Mouse (Mus musculus) spleen, adult 12 weeks (tissue): ENCODE measurements around the gene Ada.

Experiments
- DNase-seq: peaks from one replicate; pipeline ENCODE4 v3.0.0; 2022; ENCODE audit warnings: low spot score

Gene Ada

DNA sequence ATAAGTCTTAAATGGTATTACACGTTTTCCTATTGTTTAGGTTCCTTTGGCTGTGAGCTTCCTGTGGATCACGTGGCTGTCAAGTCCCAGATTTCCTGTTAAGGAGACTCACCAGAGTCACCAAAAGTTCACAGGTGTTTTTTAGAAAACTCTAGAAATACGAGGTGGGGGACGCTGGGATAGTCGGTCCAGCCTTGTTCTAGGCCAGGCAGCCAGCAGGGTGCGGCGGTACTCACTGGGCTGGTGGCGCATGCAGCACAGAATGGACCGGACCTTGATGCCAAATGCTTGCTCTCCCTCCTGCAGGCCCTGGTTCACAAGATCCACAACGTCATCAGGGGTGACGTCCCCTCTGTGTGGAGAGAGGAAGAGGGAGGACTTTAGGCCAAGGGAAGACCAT, 18.0 kb downstream of the Ada start:
- DNase-seq: no peak

DNA sequence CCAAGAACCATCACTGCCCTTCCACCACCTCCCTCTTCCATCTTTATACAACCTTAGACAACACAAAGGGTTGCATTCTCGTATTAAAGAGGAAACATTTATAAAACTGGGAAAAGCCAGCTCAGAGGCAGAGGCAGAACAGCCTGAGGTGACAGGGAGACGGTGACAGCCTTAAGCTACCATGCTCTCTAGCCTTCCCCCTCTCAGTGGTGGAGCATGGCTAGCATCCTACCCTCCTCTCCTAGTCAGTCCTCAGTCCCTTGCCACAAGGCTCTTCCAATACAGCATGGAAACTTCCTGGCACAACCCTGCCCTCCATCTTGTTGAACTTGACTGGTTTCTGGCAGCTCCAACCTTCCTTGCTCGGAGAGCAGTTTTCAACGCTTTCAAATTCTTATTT, 21.7 kb downstream of the Ada start:
- no peak for DNase-seq

DNA sequence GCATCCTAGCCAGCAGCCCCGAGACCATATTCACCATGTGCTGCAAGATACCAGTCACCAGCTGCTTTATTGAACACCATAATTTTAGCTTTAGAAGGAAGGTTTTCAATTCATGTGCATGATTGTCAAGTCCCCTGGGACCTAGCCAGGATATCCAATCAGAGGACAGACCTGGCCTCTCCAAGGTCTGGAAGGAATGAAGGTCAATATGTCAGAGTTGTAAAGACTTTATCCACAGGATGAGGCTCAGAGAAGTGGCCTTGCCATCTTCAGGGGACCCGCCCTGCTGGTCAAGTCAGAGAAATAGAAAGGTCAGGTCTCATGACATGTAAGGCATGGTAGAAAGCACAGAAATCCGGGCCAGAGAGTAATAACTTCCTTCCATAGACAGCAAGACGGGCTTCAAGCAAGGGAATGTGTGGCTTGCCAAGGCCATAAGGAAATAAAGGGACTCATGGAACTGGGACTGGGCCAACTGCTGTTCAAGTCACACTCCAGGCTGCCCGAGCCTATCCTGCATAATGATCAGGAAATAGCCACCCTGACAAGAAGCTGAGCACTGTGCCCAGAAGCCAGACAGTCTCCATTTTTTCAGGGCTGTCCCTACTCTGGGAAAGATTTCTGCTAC, 23.2 kb downstream of the Ada start:
- no peak for DNase-seq

DNA sequence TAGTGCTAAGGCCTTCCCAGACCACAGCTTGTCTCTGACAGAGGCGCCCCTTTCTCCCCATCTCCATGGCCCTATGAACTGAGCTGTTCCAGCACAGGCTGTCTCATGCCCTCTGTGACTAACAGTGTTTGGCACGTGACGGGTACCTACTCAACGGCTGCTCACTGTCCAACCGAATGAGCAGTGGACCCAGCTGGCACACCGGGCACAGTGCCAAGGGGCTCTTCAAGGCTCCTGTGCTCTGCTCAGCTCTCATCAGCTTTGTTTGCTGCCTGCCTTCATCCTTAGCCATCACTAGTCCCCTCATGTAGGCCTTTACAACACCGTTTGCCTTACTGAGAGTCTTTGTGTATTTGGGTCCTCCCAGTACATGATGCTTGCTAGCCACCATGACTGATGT, 27.5 kb downstream of the Ada start:
- no peak for DNase-seq

DNA sequence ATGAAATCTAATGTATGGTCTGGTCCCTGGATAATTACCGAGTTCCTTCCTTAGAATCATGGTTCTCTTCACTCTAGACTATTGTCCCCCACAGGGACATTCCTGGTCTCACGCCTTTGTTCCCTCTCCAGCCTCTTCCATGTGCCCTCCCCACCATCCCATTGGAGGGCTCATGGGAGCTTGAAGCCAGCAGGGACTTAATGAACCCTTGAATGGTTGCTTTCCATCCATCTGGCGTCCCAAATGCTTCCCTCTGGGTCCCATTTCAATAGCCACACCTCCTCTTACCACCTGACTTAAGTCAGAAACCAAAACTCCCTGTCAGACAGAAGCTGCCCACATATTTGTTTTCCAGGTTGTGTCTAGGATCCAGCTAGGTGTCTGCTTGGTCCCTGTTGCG, 30.4 kb downstream of the Ada start:
- no peak for DNase-seq

DNA sequence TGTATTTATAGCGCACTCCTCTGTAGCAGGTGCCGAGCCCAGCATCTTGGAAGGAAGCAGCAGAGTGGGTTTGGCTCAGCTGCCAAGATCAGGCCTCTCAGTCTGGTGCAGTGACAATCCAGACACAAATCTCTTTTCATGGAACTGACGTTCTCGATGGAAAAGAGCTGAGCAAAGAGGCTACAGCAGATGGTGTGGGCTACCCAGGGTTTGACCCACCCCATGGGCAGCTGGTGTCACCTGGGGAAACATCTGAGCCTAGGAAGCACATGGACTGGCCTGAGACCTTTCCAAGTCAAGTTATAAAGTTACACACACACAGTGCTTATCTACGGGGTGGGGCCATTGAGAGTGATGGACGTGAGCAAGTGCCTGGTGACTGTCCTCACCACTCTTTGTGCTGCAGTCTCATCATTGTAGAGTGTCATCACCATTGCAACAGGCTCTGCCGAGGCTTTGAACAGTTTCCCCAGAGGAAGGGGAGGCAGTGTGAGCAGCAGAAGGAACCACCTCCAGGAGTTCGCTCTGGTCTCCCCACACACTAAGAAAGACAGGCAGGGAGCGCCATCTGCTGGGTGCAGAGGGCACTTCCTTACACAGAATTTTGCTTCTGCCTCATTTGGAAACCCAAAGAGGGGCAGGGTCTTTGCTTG, 31.0 kb downstream of the Ada start:
- DNase-seq: peak; percentile 51

DNA sequence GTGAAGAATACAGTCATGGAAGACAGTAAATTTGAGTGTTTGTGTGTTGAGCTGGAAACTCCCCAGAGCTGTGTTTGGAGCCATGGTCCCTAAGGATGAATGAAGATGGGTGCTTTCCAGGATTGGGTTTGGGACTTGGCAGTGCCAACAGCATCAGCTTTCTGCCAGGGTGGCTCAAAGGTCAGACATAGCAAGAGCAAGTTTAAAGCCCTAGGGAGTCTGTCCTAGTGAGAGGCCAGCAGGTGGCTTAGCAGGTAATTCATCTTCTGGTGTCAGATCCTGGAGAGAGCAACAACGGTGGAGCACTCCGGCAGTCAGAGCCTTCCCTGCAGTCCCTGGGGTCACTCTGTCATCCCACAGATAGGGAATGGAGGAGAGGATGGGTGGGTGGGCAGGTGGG, 31.5 kb downstream of the Ada start:
- DNase-seq: no peak

DNA sequence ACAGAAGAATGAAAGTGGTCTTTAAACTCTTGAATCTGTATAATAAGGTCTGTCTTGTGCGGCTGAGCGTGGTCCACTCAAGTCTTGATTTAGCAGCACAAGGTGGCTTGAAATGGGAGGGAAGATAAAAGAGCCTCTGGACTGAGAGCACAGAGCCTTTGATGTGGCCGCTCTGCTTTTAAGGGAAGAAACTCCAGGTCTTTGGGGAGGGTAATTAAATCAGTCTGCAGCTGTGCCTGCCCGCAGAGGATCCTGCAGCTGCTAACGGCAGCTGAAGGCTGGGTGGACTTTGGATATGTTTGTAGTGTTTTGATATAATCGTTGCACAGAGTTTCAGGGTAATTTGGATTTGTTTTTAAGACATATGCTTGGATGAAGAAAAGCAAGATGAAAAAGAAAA, 33.2 kb downstream of the Ada start:
- no peak for DNase-seq

DNA sequence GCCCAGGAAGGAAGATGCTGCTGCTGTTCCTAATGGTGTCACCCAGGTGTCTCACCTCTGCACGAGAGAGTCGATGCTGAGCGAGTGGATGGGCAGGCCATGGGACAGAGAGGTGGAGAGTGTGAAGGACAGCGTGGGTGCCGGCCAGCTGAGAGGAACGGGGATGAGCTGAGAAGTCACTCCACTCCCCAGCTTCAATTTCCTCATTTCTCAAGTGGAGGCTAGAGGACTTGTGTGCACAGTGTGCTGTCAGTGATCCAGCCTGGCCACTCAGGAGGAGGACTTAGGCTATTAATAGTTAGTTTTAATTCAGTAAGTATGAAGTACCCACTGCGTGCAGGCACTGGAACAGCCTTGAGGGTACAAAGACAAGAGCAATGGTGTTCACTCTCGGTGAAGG, 33.6 kb downstream of the Ada start:
- DNase-seq: no peak

DNA sequence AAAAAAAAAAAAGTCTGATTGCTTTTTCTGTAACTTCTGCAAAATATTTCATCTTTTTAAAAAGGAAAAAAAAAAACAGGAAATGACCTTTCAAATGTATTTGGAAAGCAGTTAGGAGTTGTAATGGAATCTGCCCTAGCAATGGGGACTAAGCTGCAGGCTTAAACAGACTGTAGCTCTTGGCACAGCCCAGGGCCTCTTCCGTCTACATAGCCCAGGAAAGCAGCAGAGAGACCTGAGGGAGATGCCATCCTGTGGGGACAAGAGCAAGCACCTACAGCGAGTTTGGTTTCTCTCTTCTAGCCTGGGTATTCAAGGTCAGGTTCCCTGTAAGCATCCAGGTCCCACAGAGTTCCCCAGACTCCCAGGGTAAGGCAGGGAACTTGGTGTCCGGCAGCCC, 36.7 kb downstream of the Ada start:
- DNase-seq: no peak

DNA sequence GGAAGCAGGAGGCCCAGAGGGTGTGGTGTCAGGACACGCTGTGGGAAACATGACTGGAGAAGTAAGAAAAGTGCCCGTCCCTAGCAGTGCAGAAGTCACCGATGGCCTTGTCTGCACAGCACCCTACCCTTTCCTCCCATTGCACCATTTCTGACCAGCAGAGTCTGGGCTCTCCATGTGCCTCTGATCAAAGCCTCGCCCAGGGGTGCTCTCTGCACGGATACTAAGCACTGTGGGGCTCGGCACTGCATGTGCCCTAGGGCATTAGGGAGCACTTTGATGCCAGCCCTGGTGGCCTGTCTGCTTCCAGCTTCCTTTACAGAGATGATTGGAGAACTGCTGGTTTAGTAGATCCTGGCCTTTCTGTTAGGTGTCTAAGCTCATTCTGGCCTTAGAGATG, 37.2 kb downstream of the Ada start:
- DNase-seq: no peak

DNA sequence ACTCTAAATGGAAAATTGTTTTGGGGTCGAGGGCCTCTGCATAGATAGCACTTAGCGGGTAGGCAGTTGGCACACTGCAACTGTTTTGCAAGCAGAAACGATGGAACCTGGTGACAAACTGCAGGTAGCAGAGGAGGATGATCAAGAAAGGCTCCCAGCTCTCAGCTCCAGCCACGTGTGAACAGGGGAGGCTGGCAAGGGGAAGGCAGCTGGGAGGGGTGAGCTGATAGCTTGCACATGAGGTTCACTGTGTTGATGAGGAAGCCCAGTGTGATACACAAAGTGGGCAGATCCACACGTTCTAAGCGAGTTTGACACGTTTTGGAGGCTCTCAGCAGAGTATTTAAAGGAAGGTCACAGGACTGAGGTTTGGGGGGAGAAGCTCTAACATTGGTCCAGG, 37.6 kb downstream of the Ada start:
- no peak for DNase-seq

DNA sequence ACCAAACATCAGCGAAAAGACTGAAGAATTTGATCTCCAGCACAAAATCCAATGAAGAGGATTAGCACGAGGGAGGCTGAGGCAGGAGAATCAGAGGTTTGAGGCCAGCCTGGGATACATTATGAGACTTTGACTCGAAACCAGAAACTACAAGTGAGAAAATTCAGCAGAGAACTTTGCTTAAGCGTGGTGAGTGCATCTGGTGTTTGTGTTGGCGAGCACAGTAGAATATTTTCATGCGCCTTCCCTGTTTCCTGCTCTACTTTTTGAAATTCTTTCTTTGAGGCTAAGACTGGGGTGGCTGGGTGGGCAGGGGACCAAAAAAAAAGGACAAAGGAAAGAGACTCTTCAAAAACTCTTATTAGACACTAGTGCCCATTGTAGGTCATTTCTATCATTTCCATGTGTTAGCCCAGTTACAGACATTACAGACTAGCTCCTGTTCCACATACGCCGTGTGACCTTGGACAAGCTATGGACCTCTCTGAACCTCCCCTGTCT, 38.6 kb downstream of the Ada start:
- no peak for DNase-seq

DNA sequence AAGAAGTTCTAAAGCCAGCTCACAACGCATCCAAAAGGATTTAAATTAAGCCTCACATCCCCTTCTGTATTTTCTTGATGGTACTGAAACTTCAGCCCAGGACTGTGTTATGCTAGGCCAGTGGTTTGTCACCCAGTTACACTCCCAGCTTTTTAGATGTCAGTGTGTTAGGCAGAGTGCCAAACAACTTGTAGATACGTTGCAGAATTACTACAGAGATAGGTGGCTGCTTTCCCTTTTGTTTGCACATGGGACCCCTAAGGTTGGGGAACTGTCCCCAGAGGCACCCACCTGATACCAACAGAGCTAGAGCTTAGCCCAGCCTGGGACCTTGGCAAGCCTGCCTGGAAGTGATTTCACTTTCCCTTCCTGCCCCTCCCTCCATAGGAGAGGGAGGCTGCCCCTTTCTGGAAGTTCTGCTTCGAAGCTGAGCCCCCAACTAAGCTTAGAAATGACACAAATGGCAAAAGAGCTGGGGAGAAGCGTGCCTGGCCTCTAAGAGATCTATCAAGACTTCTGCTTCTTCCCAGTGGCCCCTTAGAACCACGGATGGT, 39.4 kb downstream of the Ada start:
- no peak for DNase-seq

DNA sequence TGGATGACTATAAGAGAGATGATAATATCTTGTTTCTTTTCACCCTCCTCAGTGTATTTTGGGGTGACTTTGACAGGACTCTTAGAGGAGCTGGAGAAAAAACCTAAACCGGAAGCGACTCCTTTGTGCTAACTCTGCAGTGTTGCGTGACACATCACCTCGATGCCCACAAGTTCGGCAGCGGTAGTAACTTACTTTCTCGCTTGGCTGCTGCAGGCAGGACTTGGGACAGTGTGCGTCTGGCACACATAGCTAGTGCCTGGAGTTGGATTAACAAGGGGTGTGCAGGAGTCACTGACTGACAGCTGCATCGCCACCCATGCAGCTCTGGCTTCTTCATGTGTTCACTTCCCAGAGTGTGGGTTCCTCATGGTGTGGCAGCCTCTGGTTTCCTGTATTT, 40.0 kb downstream of the Ada start:
- no peak for DNase-seq

DNA sequence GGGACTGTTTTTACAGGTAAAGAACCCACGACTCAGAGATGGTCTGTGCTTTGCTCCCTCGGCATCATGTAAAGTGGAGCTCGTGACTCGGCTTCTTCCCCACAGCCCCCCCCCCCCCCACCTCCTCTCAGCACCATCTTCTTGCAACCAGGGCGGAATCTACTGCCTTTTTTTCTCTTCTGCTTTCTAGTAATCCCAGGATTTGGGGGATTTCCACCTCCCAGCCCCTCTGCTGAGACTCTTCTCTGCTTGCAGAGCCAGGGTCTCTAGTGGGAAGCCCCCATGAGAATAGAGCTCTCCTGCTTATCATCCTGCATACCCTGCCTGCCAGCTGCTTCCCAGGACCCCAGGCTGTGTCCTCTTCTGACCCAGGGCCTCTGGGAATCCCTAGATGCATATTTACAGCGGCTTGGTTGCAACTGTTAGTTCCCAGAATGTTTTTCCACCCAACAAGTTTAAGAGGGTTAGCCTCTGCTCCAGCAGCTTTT, 41.2 kb downstream of the Ada start:
- DNase-seq: no peak

DNA sequence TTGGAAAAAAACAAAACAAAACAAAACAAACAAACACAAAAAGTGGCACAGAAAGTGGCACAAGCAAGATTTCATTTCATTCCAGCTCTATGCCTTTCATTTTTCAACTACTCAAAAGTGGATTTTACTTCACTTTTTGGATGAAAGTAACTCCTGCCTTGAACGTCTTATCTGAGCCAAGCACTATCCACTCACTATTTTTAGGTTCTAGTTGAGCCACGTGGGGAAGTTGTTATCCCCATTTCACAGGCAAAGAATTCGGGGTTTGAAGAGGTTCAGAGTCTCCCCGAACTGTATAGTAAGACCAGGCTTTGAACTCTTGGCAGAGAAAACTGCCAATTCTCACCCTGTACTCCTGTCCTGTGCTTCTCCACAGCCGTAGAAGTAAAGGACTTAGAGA, 41.7 kb downstream of the Ada start:
- no peak for DNase-seq

DNA sequence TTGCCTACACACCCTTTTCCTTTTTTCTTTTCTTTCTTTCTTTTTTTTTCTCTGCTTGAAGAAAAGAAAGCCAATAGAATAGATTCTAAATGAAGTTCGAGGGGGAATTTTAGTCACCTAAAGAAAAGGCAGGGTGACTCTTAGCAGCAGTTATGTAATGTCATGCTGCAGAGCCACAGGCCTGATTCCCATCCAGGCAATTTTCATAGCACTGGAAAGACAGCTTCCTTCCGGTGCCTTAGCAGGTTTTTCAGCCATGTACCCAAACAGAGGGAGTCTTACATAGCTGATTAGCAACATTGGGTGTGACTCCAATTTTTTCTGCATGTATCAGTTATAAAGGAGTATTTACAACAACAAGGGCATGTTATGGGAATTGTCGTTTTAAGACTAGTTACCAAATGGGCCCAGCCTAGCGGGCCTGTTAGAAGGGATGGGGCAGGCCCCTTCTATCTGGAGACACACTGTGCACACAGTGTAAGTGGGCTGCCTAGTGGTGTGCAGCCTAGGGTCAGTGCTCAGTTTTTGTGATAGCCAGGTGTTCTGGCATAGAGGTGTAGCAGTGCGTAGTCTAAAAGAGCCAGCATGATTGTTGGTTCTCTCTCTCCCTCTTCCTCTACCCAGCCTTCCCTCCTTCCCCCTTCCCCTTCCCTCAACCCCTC, 46.3 kb downstream of the Ada start:
- no peak for DNase-seq

DNA sequence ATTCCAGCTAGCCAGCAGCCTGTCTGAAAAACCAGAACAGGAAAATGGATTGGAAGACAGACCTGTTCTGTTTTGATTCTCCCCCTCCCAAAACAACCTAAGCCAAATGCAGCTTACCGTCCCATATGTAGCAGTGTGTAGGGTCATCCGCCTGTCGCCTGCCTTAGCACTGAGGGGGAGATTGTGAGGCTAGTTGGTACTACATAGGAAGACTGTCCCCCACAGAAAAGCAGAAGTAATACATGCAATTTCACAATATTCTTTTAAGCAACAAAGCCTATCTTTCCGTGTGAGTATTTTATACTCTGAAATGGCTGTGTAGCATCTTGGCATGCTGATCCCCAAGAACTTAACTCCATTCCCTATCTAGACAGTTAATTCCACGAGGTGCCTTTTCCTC, 47.1 kb downstream of the Ada start:
- no peak for DNase-seq

DNA sequence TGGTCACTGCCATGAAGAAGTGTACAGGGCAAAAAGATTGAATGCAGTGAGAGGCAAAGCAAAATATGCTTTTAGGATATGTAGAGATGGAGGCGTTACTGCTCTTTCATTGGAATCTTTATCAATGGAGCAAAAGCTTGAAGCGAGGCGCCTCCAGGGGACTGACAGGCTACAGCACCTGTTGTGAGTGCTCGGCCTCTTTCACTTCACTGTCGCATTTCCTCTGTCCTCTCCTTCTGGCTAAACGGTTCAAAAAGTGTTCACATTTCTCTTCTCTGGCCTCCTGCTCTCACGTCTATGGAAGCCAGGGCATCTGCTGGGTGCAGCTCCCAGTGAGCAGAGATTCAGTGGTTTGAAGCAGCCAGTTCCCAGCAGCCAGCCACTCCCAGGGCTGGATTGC, 47.6 kb downstream of the Ada start:
- DNase-seq: no peak

DNA sequence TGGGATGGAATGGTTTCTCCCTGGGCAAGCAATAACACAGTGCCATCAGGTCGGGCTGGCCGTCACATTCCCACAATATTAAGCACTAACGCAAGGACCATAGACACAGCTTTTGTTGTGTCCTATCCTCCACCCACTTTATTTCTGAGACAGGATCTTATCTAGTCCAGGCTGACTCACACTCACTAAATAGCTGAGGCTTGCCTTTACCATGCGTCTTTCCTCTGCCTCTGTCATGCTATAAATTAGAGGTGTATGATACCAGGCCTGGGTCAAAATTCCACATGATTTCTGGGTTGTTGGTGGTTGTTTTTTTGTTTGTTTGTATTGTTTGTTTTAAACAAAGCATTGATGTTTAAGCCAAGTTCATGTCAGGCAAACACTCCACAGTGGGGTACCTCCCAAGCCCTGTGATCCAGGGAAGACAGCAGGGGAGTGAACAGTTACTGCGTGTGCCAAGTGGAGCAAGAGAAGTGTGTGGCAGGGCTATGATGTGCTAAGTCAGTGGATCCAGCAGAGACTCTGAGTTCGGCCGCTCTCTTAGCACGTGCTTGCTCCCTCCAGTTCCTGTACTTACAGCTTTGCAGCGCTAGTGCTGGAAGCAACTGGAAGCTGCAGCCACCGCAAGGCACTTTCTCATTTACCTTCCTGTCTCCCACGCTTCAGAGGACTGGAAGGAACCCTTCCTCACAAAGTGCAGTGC, 50.8 kb downstream of the Ada start:
- DNase-seq: no peak

DNA sequence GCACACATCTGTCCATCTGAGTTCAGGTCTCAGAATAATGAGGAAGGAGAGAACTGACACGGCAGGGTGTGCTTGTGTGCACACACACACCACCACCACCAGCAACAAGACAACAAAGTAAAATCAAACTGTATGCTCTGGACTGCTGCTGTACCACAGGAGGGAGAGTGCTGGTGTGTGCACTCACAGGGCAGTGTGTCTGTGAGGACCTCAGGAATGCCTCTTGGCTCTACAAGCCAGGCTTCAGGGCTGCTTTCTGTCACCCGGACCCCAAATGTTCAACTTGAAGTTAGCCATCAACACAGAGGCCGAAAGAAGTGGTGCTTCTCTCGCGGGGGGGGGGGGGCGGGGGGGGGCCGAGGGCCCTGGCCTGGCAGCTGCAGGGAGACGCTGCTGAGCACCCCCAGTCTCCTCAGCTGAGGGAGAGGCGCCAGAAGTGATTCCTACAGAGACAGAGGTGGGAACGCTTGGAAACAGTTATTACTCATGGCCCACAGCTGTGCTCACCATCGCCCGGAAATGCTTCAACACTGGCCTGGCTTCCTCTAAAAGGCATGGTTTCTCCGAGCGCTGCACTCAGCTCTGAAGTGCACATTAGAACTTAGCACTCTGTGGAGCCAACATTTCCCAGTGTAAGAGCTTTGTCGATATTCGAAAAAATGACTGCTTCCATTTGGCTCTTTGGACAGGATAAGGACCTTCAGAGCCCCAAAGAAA, 52.1 kb downstream of the Ada start:
- no peak for DNase-seq
